Mouse (Mus musculus) hindbrain, postnatal 0 days (tissue): ENCODE measurements around the gene Snrnp70. TPM values are rescaled to one million over a fixed set of nuclear protein-coding genes. Genes with fewer than 3 reads are reported as not detected.
"Not testable (repeated sequence)": the region's sequence is repeated elsewhere in the genome, so short reads cannot be mapped to it uniquely, and the experiment has no call there.

ENCODE experiments used
- ATAC-seq: fragments of 200-750 bp; cut with Nextera tagmentation; 2 replicates; pipeline ENCODE4 v1.8.0; 2017; ENCODE audit warnings: mild to moderate bottlenecking, moderate TSS enrichment, moderate library complexity
- DNase-seq: peaks from one replicate; pipeline ENCODE4 v3.0.0-alpha.2; 2015; ENCODE audit warnings: low spot score
- H3K27ac ChIP-seq: fragments of 300-500 bp; sonication (generic); 2 replicates; pipeline ENCODE4 v1.5.1; 2014; ENCODE audit warnings: mild to moderate bottlenecking
- H3K27me3 ChIP-seq: fragments of 300-500 bp; sonication (generic); 2 replicates; pipeline ENCODE4 v1.6.1; 2014; ENCODE audit warnings: low read length, mixed read lengths; ENCODE audit not compliant: insufficient read depth
- H3K36me3 ChIP-seq: fragments of 300-500 bp; sonication (generic); 2 replicates; pipeline ENCODE4 v1.6.1; 2014; ENCODE audit warnings: low read length, mixed read lengths; ENCODE audit not compliant: insufficient read depth
- H3K4me1 ChIP-seq: fragments of 300-500 bp; sonication (generic); 2 replicates; pipeline ENCODE4 v1.6.1; 2014; ENCODE audit warnings: antibody characterized with exemption, low read length, mixed read lengths; ENCODE audit not compliant: insufficient read depth
- H3K4me2 ChIP-seq: fragments of 300-500 bp; sonication (generic); 2 replicates; pipeline ENCODE4 v1.6.1; 2014; ENCODE audit warnings: low read depth, mild to moderate bottlenecking, low read length, moderate library complexity, mixed read lengths
- H3K4me3 ChIP-seq: fragments of 300-500 bp; sonication (generic); 2 replicates; pipeline ENCODE4 v1.5.1; 2014; ENCODE audit warnings: low read length
- H3K9ac ChIP-seq: fragments of 300-500 bp; sonication (generic); replicated peaks from 2 replicates; pipeline ENCODE4 v1.6.1; 2014; ENCODE audit warnings: mild to moderate bottlenecking, low read length, moderate library complexity, mixed read lengths
- H3K9me3 ChIP-seq: fragments of 300-500 bp; sonication (generic); 2 replicates; pipeline ENCODE4 v1.6.1; 2016; ENCODE audit warnings: low read length, mixed read lengths
- CTCF ChIP-seq: IDR thresholded peaks from 2 replicates; pipeline ENCODE4 v1.5.1; 2016; ENCODE audit warnings: antibody characterized with exemption, control low read depth, low read depth
- WGBS: fragments of 180-500 bp; shearing (Covaris S2); extraction: QIAGEN DNeasy Blood & Tissue Kit; methylation state at CpG from one replicate; pipeline ENCODE4 v1.1.7; 2014; 5-methylcytosine and 5-hydroxymethylcytosine counted together
- polyA plus RNA-seq: library from polyadenylated mRNA; unstranded; fragments of >200 nt; fragmentation: Nextera tagmentation; extraction: Ambion mirVana; gene quantifications from 2 replicates; pipeline ENCODE4 v1.2.1, GENCODE M21; 2015
- total RNA-seq: library from RNA; depleted of rRNA; stranded (reverse); fragments of >200 nt; gene quantifications from 2 replicates; pipeline ENCODE4 v1.2.3, GENCODE M21; 2014

Snrnp70 gene
- total and polyA plus RNA-seq, 2 experiments from 2014 or later: 145 to 228 TPM

GRCm38 (mm10) chr7:45403532-45404261 lies 8.2 kb upstream of the Snrnp70 start:
- H3K36me3 ChIP-seq: no peaks in the 10 kb centered on the region
- H3K27ac ChIP-seq: no peak overlapping the region
- TF ChIP-seq CTCF: peak; percentile 67
- 44% methylated on average over 6 of the region's 6 CpGs for WGBS
- H3K4me1 ChIP-seq: no peaks in the 10 kb centered on the region
- no peak overlapping the region for H3K4me3 ChIP-seq
- DNase-seq (peak; percentile 81), ATAC-seq (no peak)
- H3K9me3 ChIP-seq: no peaks in the 10 kb centered on the region
- H3K9ac ChIP-seq: no peak overlapping the region
- H3K27me3 ChIP-seq: peaks cover 37% of the 10 kb centered on the region
- H3K4me2 ChIP-seq: no peak overlapping the region

- H3K9me3 ChIP-seq: no peaks in the 10 kb centered on the region
- TF ChIP-seq CTCF: no peak
- no peak overlapping the region for H3K4me2 ChIP-seq
- no peak overlapping the region for H3K4me3 ChIP-seq
- ATAC-seq (no peak), DNase-seq (no peak)
- WGBS: 76% methylated on average over 10 of the region's 10 CpGs
- H3K4me1 ChIP-seq: no peaks in the 10 kb centered on the region
- no peaks in the 10 kb centered on the region for H3K36me3 ChIP-seq
- H3K27me3 ChIP-seq: peaks cover 16% of the 10 kb centered on the region
- no peak overlapping the region for H3K9ac ChIP-seq
- H3K27ac ChIP-seq: no peak overlapping the region
Observed at GRCm38 (mm10) chr7:45401521-45402085, 6.1 kb upstream of the Snrnp70 start.

GRCm38 (mm10) chr7:45396787-45397186 lies 1.2 kb upstream of the Snrnp70 start:
- H3K4me3 ChIP-seq: no peak overlapping the region
- 76% methylated on average over 2 of the region's 2 CpGs for WGBS
- no peak overlapping the region for H3K27ac ChIP-seq
- no peak overlapping the region for H3K9ac ChIP-seq
- no peak for ATAC-seq
- peaks cover 13% of the 10 kb centered on the region for H3K4me1 ChIP-seq
- no peaks in the 10 kb centered on the region for H3K27me3 ChIP-seq
- H3K36me3 ChIP-seq: peaks cover 3% of the 10 kb centered on the region; the same call in 1 of the 2 replicates
- no peak overlapping the region for H3K4me2 ChIP-seq
- no peak for TF ChIP-seq CTCF
- DNase-seq: no peak
- no peaks in the 10 kb centered on the region for H3K9me3 ChIP-seq

GRCm38 (mm10) chr7:45396337-45396775 lies 814 bp upstream of the Snrnp70 start:
- not testable (repeated sequence) for H3K36me3 ChIP-seq, H3K9me3 ChIP-seq, DNase-seq, H3K27me3 ChIP-seq
- Histone ChIP-seq H3K9ac (peak overlapping the region; percentile 37; the same call in 1 of the 2 replicates), H3K4me1 (peaks cover 13% of the 10 kb centered on the region), H3K4me2 (peak overlapping the region; percentile 56), H3K4me3 (peak overlapping the region; percentile 77), H3K27ac (peak overlapping the region; percentile 88)
- TF ChIP-seq CTCF: peak; percentile 25; the same call in 1 of the 2 replicates
- 0% methylated on average over 3 of the region's 3 CpGs for WGBS
- ATAC-seq: peak; percentile 16

GRCm38 (mm10) chr7:45395129-45395541 lies 407 bp downstream of the Snrnp70 start:
- Histone ChIP-seq H3K27ac (peak overlapping the region; percentile 99), H3K27me3 (no peaks in the 10 kb centered on the region), H3K36me3 (peaks cover 15% of the 10 kb centered on the region; the same call in 1 of the 2 replicates), H3K9me3 (no peaks in the 10 kb centered on the region), H3K4me2 (peak overlapping the region; percentile 98), H3K4me1 (peaks cover 13% of the 10 kb centered on the region), H3K9ac (peak overlapping the region; percentile 83), H3K4me3 (peak overlapping the region; percentile 77)
- no peak for TF ChIP-seq CTCF
- ATAC-seq (peak; percentile 66), DNase-seq (peak; percentile 83)
- under 1% methylated on average over 17 of the region's 20 CpGs for WGBS

GRCm38 (mm10) chr7:45386077-45386476 lies 9.5 kb downstream of the Snrnp70 start:
- peak; percentile 35 for TF ChIP-seq CTCF
- 97% methylated on average over 3 of the region's 3 CpGs for WGBS

GRCm38 (mm10) chr7:45376057-45376456 lies 19.5 kb downstream of the Snrnp70 start:
- Histone ChIP-seq H3K4me3 (no peak overlapping the region), H3K27ac (no peak overlapping the region), H3K9me3 (no peaks in the 10 kb centered on the region), H3K9ac (no peak overlapping the region), H3K27me3 (no peaks in the 10 kb centered on the region), H3K4me1 (no peaks in the 10 kb centered on the region), H3K36me3 (peaks cover 46% of the 10 kb centered on the region), H3K4me2 (no peak overlapping the region)
- ATAC-seq: no peak
- no peak for DNase-seq
- WGBS: 84% methylated on average over 1 of the region's 1 CpGs
- TF ChIP-seq CTCF: no peak

More at GRCm38 (mm10) chr7:45386077-45386476, 9.5 kb downstream of the Snrnp70 start:
- Histone ChIP-seq H3K9me3 (no peaks in the 10 kb centered on the region), H3K36me3 (peaks cover 95% of the 10 kb centered on the region), H3K27me3 (no peaks in the 10 kb centered on the region), H3K27ac (no peak overlapping the region), H3K9ac (no peak overlapping the region), H3K4me3 (no peak overlapping the region), H3K4me1 (no peaks in the 10 kb centered on the region), H3K4me2 (no peak overlapping the region)
- no peak for ATAC-seq
- peak; percentile 20 for DNase-seq
